Mouse (Mus musculus) hindbrain, postnatal 0 days (tissue): ENCODE measurements around the gene Ccdc153. TPM values are rescaled to one million over a fixed set of nuclear protein-coding genes. Genes with fewer than 3 reads are reported as not detected.

Source experiments
- ATAC-seq: fragments of 200-750 bp; cut with Nextera tagmentation; 2 replicates; pipeline ENCODE4 v1.8.0; 2017; ENCODE audit warnings: mild to moderate bottlenecking, moderate TSS enrichment, moderate library complexity
- DNase-seq: peaks from one replicate; pipeline ENCODE4 v3.0.0-alpha.2; 2015; ENCODE audit warnings: low spot score
- H3K27ac ChIP-seq: fragments of 300-500 bp; sonication (generic); 2 replicates; pipeline ENCODE4 v1.5.1; 2014; ENCODE audit warnings: mild to moderate bottlenecking
- H3K27me3 ChIP-seq: fragments of 300-500 bp; sonication (generic); 2 replicates; pipeline ENCODE4 v1.6.1; 2014; ENCODE audit warnings: low read length, mixed read lengths; ENCODE audit not compliant: insufficient read depth
- H3K36me3 ChIP-seq: fragments of 300-500 bp; sonication (generic); 2 replicates; pipeline ENCODE4 v1.6.1; 2014; ENCODE audit warnings: low read length, mixed read lengths; ENCODE audit not compliant: insufficient read depth
- H3K4me1 ChIP-seq: fragments of 300-500 bp; sonication (generic); 2 replicates; pipeline ENCODE4 v1.6.1; 2014; ENCODE audit warnings: antibody characterized with exemption, low read length, mixed read lengths; ENCODE audit not compliant: insufficient read depth
- H3K4me2 ChIP-seq: fragments of 300-500 bp; sonication (generic); 2 replicates; pipeline ENCODE4 v1.6.1; 2014; ENCODE audit warnings: low read depth, mild to moderate bottlenecking, low read length, moderate library complexity, mixed read lengths
- H3K4me3 ChIP-seq: fragments of 300-500 bp; sonication (generic); 2 replicates; pipeline ENCODE4 v1.5.1; 2014; ENCODE audit warnings: low read length
- H3K9ac ChIP-seq: fragments of 300-500 bp; sonication (generic); replicated peaks from 2 replicates; pipeline ENCODE4 v1.6.1; 2014; ENCODE audit warnings: mild to moderate bottlenecking, low read length, moderate library complexity, mixed read lengths
- H3K9me3 ChIP-seq: fragments of 300-500 bp; sonication (generic); 2 replicates; pipeline ENCODE4 v1.6.1; 2016; ENCODE audit warnings: low read length, mixed read lengths
- CTCF ChIP-seq: IDR thresholded peaks from 2 replicates; pipeline ENCODE4 v1.5.1; 2016; ENCODE audit warnings: antibody characterized with exemption, control low read depth, low read depth
- WGBS: fragments of 180-500 bp; shearing (Covaris S2); extraction: QIAGEN DNeasy Blood & Tissue Kit; methylation state at CpG from one replicate; pipeline ENCODE4 v1.1.7; 2014; 5-methylcytosine and 5-hydroxymethylcytosine counted together
- polyA plus RNA-seq: library from polyadenylated mRNA; unstranded; fragments of >200 nt; fragmentation: Nextera tagmentation; extraction: Ambion mirVana; gene quantifications from 2 replicates; pipeline ENCODE4 v1.2.1, GENCODE M21; 2015
- total RNA-seq: library from RNA; depleted of rRNA; stranded (reverse); fragments of >200 nt; gene quantifications from 2 replicates; pipeline ENCODE4 v1.2.3, GENCODE M21; 2014

Gene Ccdc153
- total and polyA plus RNA-seq, 2 experiments from 2014 or later = 1.0 to 2.6 TPM

DNA sequence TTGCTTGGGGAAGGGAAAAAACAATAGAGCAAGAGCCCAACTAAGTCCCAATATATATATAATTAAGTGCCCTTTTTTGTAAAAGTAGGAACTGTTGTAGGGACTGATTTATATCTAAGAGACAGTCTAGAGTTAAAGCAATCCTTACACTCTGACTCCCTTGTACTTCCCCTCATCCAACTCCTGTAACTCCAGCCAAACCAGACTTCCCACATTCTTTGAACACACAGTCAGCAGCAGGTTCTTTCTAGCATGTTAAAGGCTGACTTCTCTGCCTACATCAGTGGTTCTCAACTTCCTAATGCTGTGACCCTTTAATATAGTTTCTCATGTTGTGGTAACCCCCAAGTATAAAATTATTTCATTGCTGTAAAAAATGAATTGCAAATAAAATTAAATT, 40.9 kb upstream of the Ccdc153 start:
- H3K27ac ChIP-seq = no peak overlapping the region
- no peak overlapping the region for H3K9ac ChIP-seq
- no peak for TF ChIP-seq CTCF
- no peak overlapping the region for H3K4me2 ChIP-seq
- H3K4me3 ChIP-seq = no peak overlapping the region
- no peaks in the 10 kb centered on the region for H3K9me3 ChIP-seq
- H3K4me1 ChIP-seq = no peaks in the 10 kb centered on the region
- H3K36me3 ChIP-seq = peaks cover 9% of the 10 kb centered on the region; the same call in 1 of the 2 replicates
- ATAC-seq (no peak), DNase-seq (no peak)
- no peaks in the 10 kb centered on the region for H3K27me3 ChIP-seq

DNA sequence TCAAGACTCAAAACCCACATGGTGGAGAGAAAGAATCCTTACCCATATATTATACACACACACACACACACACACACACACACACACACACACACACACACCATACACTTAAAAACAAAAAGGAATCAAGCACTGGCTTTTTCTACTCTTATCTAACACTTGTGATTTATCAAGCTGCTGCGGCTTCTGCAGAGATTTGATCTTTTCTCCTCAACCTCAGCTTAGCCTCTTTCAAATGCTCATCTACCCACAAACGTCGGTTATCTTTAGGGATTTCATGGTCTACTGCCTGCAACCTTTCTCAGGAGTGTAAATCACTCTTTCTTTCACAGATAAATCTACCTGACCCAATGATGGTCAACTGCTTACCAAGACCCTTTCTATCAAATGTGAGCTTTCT, 40.0 kb upstream of the Ccdc153 start:
- Histone ChIP-seq H3K4me2 (no peak overlapping the region), H3K9me3 (no peaks in the 10 kb centered on the region), H3K36me3 (peaks cover 9% of the 10 kb centered on the region; the same call in 1 of the 2 replicates), H3K27me3 (no peaks in the 10 kb centered on the region), H3K27ac (no peak overlapping the region), H3K9ac (no peak overlapping the region), H3K4me1 (no peaks in the 10 kb centered on the region), H3K4me3 (no peak overlapping the region)
- ATAC-seq = no peak
- 85% methylated on average over 3 of the region's 3 CpGs for WGBS
- DNase-seq = no peak
- TF ChIP-seq CTCF = no peak

DNA sequence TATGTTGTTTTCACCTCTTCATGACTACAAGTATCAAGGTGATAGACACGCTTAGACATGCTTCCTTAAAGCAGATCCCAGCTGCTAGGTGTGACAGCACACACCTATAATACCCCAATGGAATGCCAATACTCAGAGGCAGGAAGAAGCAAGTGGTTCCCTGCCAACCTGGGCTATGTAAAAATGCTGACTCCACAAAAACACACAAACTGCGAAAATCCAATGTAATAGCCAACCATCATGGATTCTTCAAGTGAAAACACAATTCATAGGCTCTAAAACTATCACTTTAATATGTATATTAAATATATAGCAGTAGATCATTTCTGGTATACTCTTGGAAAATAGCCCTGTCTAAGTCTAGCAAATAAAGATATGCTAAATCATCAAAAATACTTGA, 32.6 kb upstream of the Ccdc153 start:
- TF ChIP-seq CTCF = no peak
- Histone ChIP-seq H3K27ac (no peak overlapping the region), H3K4me3 (no peak overlapping the region), H3K9me3 (no peaks in the 10 kb centered on the region), H3K36me3 (no peaks in the 10 kb centered on the region), H3K27me3 (no peaks in the 10 kb centered on the region), H3K4me1 (no peaks in the 10 kb centered on the region), H3K9ac (no peak overlapping the region), H3K4me2 (no peak overlapping the region)
- ATAC-seq (no peak), DNase-seq (no peak)
- 89% methylated on average over 2 of the region's 2 CpGs for WGBS

DNA sequence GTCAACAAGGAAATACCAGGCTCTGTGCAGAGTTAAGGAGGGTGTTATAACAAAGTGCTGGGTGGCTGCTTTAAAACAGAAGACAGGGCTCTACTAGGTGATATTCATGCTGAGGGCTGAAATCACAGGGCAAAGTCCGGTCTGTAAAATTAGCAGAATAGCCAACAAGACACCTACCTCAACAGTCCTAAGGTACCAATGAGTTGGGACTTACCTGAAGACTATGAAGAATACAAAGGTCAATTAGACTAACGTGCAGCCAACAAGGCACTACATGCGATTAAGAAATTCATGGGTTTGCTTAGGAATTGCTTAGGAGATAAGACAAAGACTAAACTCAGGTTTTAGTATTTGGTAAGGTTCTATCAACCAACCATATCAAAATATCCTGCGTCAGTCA, 31.1 kb upstream of the Ccdc153 start:
- Histone ChIP-seq H3K36me3 (no peaks in the 10 kb centered on the region), H3K27me3 (no peaks in the 10 kb centered on the region), H3K27ac (no peak overlapping the region), H3K9ac (no peak overlapping the region), H3K9me3 (no peaks in the 10 kb centered on the region), H3K4me3 (no peak overlapping the region), H3K4me2 (no peak overlapping the region), H3K4me1 (no peaks in the 10 kb centered on the region)
- ATAC-seq = no peak
- WGBS = 95% methylated on average over 4 of the region's 4 CpGs
- DNase-seq = no peak
- TF ChIP-seq CTCF = no peak

DNA sequence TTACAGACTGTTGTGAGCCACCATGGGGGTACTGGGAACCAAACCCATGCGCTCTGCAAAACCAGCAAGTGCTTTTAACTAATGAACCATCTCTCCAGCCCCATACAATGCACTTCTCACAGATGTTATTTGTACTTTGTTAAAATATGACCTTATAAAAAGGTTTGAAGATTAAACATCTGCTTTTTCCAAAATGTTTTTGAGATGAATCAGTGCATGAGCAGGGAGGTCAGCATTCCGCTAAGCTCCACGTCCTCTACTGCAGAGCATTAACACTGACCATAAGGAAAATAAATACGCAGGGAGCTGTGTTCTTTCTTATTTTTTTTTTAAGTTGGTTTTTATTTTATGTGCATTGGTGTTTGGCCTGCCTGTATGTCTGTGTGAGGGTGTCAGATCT, 28.1 kb upstream of the Ccdc153 start:
- Histone ChIP-seq H3K4me1 (no peaks in the 10 kb centered on the region), H3K27ac (no peak overlapping the region), H3K4me2 (no peak overlapping the region), H3K36me3 (no peaks in the 10 kb centered on the region), H3K4me3 (no peak overlapping the region), H3K9ac (no peak overlapping the region), H3K9me3 (no peaks in the 10 kb centered on the region), H3K27me3 (no peaks in the 10 kb centered on the region)
- DNase-seq (no peak), ATAC-seq (no peak)
- no peak for TF ChIP-seq CTCF
- 91% methylated on average over 4 of the region's 4 CpGs for WGBS

DNA sequence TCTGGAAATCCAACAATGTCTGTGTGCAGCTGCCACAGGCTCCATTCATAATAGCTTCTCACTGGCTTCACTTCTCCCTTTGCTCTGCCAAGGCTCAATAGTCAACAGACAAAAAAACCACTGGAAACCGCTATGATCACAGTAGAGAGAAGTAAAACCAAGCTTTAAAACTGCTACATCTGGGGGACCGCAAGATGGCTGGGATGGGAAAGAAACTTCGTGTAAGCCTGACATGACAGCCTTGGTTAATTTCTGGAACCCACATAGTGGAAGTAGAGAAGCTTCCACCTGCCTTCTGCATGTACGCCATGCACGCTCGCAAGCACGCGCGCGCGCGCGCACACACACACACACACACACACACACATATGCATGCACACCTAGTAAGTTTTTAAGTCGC, 26.9 kb upstream of the Ccdc153 start:
- no peak for TF ChIP-seq CTCF
- 94% methylated on average over 14 of the region's 14 CpGs for WGBS
- Histone ChIP-seq H3K4me2 (no peak overlapping the region), H3K4me3 (no peak overlapping the region), H3K9me3 (no peaks in the 10 kb centered on the region), H3K27me3 (no peaks in the 10 kb centered on the region), H3K9ac (no peak overlapping the region), H3K4me1 (no peaks in the 10 kb centered on the region), H3K27ac (no peak overlapping the region), H3K36me3 (no peaks in the 10 kb centered on the region)
- ATAC-seq (no peak), DNase-seq (no peak)

DNA sequence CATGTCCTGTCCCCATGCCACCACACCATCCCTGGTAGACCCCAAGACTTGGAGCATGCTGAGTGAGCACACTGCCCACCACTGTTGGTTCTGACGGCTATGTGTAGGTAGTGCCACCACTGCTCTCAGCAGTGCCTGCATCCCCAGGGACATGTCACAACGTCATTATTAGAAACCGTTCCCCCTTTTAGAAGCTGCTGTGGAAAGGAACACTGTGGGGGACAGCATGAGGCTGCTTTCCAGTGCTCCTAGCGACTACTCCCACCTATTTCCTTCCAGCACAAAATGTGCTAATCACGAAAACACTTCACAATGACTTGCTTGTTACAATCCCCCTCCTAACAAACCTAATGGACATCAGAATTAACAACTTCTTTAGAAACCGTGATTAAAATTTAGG, 14.5 kb upstream of the Ccdc153 start:
- H3K4me1 ChIP-seq = 0 out of 2 replicates have a peak, but pooled peaks cover 2% of the 10 kb centered on the region
- no peaks in the 10 kb centered on the region for H3K36me3 ChIP-seq
- H3K4me2 ChIP-seq = no peak overlapping the region
- ATAC-seq (0 out of 2 replicates have a peak, but pooled peaks have one; percentile 12), DNase-seq (no peak)
- no peak overlapping the region for H3K9ac ChIP-seq
- 34% methylated on average over 6 of the region's 6 CpGs for WGBS
- no peak for TF ChIP-seq CTCF
- no peak overlapping the region for H3K4me3 ChIP-seq
- no peaks in the 10 kb centered on the region for H3K9me3 ChIP-seq
- no peaks in the 10 kb centered on the region for H3K27me3 ChIP-seq
- H3K27ac ChIP-seq = 0 out of 2 replicates have a peak overlapping the region, but pooled peaks have one; percentile 3
